Mouse (Mus musculus): ENCODE data around the gene Dchs1. TPM values are rescaled to one million over a fixed set of nuclear protein-coding genes. Genes with fewer than 3 reads are reported as not detected.
A peak's percentile ranks its signal among the peaks of the same experiment; 100 is the strongest.

Dchs1 gene
- polyA plus RNA-seq (2015; fragmentation: Nextera tagmentation; extraction: Ambion mirVana), result 5.6 and 6.1 TPM in 2 replicates

DNA sequence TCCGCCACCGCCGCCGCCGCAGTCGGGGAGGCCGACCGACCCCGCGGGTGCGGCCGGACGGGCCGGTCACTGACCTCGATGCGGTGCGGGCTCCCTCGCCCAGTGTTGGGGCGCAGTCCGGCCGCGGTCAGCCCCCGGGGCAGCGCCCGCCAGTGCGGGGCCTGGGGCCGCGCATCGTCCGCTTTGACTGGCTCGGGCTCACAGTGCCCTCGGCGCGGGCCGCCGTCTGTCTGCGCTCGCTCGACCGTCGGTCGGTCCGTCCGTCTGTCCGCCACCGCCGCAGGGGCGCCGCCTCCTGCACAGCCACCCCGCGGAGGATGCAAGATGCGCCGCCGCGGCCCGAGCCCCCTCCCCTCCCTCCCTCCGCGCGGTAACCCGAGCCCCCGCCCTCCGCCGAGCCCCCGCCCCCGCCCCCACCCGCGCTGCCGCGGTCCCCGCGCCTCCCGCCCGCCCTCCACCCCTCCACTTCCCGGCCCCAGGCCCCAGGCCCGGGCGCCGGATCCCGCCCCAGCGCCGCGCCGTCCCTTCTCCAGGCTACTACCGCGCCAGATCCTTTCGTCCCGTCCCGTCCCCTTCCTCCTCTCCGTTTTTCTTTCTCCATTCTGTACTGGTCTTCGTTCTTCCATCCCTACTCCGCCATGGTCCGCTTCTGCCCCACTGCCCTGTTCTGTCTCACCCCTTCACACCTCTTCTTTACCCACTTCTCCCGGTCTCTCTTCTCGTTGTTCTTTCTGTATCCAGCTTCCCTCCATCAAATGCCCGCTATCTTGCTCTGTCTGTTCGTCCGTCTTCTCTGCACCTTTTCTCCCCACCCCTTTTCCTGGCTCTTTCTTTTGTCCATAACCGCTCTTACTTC lies at the start of gene Dchs1:
Gene Dchs1, minus strand, starts transcription at position 370 of the 856 bp plus-strand sequence.
- Histone ChIP-seq H3K27ac (peak within 1 kb of the TSS; percentile 82), H3K27me3 (ENCODE audit: insufficient read depth, low read length) (no peaks in the 10 kb centered on the region), H3K4me2 (ENCODE audit: low read length) (peak within 1 kb of the TSS; percentile 72), H3K4me3 (replicated peaks; ENCODE audit: low read depth, low read length) (peak within 1 kb of the TSS; percentile 84), H3K9me3 (replicated peaks; ENCODE audit: low read length) (no peaks in the 10 kb centered on the region), H3K36me3 (ENCODE audit: insufficient read depth, low read length) (no peaks in the 10 kb centered on the region), H3K9ac (ENCODE audit: low read depth, low read length) (peak within 1 kb of the TSS; percentile 90), H3K4me1 (replicated peaks; ENCODE audit: insufficient read depth, low read length) (peaks cover 12% of the 10 kb centered on the region)
- ATAC-seq (replicated peaks; ENCODE audit: low FRiP score, low read depth) (peak; percentile 67), DNase-seq (ENCODE audit: low spot score) (peak; percentile 62)
- no peak for TF ChIP-seq CTCF (IDR thresholded peaks at IDR 0.05; ENCODE audit: low read depth)
- under 1% methylated on average over 45 of the region's 97 CpGs for WGBS

DNA sequence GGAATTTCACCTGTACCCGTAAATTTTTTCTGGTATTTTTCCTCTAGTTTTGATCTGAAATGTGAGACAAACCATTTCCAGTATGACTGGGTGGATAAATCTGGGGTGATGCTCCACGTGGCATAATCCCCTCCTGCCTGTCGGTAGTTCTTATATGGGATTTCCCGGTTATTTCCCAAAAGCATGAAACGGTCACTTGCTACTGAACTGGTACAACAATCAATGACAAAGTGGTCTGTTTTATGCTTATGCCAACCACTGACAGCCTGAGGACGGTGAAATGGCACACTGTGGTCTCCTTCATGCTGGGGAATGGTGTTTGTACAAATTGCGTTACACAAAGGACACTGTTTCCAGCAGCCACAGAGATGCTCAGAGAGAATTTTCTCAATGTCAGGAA lies 36.8 kb upstream of the Dchs1 start:
- H3K4me3 ChIP-seq (replicated peaks; ENCODE audit: low read depth, low read length), result no peak overlapping the region
- no peak overlapping the region for H3K9ac ChIP-seq (ENCODE audit: low read depth, low read length)
- ATAC-seq (replicated peaks; ENCODE audit: low FRiP score, low read depth) (no peak), DNase-seq (ENCODE audit: low spot score) (no peak)
- H3K27me3 ChIP-seq (ENCODE audit: insufficient read depth, low read length), result no peaks in the 10 kb centered on the region
- WGBS, result 79% methylated on average over 7 of the region's 7 CpGs
- no peak overlapping the region for H3K27ac ChIP-seq
- no peaks in the 10 kb centered on the region for H3K36me3 ChIP-seq (ENCODE audit: insufficient read depth, low read length)
- no peaks in the 10 kb centered on the region for H3K9me3 ChIP-seq (replicated peaks; ENCODE audit: low read length)
- TF ChIP-seq CTCF (IDR thresholded peaks at IDR 0.05; ENCODE audit: low read depth), result no peak
- no peaks in the 10 kb centered on the region for H3K4me1 ChIP-seq (replicated peaks; ENCODE audit: insufficient read depth, low read length)
- no peak overlapping the region for H3K4me2 ChIP-seq (ENCODE audit: low read length)

DNA sequence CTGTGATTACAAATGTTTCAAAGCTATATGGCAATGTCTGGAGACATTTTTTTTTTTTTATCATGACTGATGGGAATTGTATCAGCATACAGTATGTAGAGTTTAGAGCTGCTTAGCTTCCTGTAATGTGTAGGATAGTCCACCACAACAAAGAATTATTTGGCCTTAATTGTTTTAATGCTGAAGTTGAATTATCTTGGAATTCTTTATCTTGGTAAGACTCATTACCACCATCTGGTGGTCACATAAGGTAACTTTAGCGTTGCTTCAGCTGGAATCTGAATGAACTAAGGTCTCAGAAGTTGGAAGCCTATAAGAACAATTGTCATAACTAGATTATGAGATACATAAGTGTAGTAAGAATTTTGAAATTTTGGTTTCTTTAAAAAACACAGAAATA lies 31.0 kb upstream of the Dchs1 start:
- Histone ChIP-seq H3K27ac (no peak overlapping the region), H3K4me2 (ENCODE audit: low read length) (no peak overlapping the region), H3K27me3 (ENCODE audit: insufficient read depth, low read length) (no peaks in the 10 kb centered on the region), H3K9me3 (replicated peaks; ENCODE audit: low read length) (no peaks in the 10 kb centered on the region), H3K4me1 (replicated peaks; ENCODE audit: insufficient read depth, low read length) (no peaks in the 10 kb centered on the region), H3K36me3 (ENCODE audit: insufficient read depth, low read length) (no peaks in the 10 kb centered on the region), H3K9ac (ENCODE audit: low read depth, low read length) (no peak overlapping the region), H3K4me3 (replicated peaks; ENCODE audit: low read depth, low read length) (no peak overlapping the region)
- DNase-seq (ENCODE audit: low spot score), result peak; percentile 73
- 0% methylated on average over 1 of the region's 1 CpGs for WGBS
- no peak for ATAC-seq (replicated peaks; ENCODE audit: low FRiP score, low read depth)
- TF ChIP-seq CTCF (IDR thresholded peaks at IDR 0.05; ENCODE audit: low read depth), result peak; percentile 84

DNA sequence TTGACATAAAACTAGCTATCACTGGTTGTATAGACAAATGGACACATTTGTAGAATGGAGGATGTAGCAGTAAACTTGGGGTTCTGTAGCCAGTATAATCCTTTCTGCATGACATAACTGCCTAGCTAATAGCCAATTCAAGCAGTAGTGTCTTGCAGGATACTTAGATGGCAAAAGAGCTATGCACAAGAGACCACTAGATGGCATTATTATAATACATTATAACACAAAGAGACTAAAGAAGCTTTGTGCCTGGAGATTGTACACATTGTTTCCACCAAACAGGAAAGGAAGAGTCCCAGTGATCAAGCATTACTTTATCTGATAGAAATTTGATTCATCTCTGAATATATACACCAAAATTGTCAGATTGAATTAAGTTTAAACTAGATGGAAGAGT lies 29.3 kb upstream of the Dchs1 start:
- Histone ChIP-seq H3K36me3 (ENCODE audit: insufficient read depth, low read length) (no peaks in the 10 kb centered on the region), H3K4me2 (ENCODE audit: low read length) (no peak overlapping the region), H3K9ac (ENCODE audit: low read depth, low read length) (no peak overlapping the region), H3K27me3 (ENCODE audit: insufficient read depth, low read length) (no peaks in the 10 kb centered on the region), H3K27ac (no peak overlapping the region), H3K4me3 (replicated peaks; ENCODE audit: low read depth, low read length) (no peak overlapping the region), H3K4me1 (replicated peaks; ENCODE audit: insufficient read depth, low read length) (no peaks in the 10 kb centered on the region), H3K9me3 (replicated peaks; ENCODE audit: low read length) (no peaks in the 10 kb centered on the region)
- ATAC-seq (replicated peaks; ENCODE audit: low FRiP score, low read depth), result no peak
- peak; percentile 58 for TF ChIP-seq CTCF (IDR thresholded peaks at IDR 0.05; ENCODE audit: low read depth)
- peak; percentile 74 for DNase-seq (ENCODE audit: low spot score)

DNA sequence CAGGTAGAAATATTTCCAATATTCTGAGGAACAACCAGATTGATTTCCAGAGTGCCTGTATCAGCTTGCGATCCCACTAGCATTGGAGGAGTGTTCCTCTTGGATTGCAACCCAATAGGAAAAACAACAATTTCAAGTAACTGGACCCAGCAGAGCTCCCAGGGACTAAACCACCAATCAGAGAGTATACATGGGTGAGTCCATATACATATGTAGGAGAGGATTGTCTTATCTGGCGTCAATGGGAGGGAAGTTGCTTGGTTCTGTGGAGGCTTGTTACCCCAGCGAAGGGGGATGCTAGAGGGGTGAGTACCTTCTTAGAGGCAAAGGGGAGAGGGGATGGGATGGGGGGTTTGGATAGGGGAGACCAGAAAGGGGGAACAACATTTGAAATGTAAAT lies 25.9 kb upstream of the Dchs1 start:
- Histone ChIP-seq H3K27ac (no peak overlapping the region), H3K27me3 (ENCODE audit: insufficient read depth, low read length) (no peaks in the 10 kb centered on the region), H3K4me2 (ENCODE audit: low read length) (no peak overlapping the region), H3K36me3 (ENCODE audit: insufficient read depth, low read length) (peaks cover 8% of the 10 kb centered on the region; the same call in 1 of the 2 replicates), H3K4me3 (replicated peaks; ENCODE audit: low read depth, low read length) (no peak overlapping the region), H3K9ac (ENCODE audit: low read depth, low read length) (no peak overlapping the region), H3K9me3 (replicated peaks; ENCODE audit: low read length) (no peaks in the 10 kb centered on the region), H3K4me1 (replicated peaks; ENCODE audit: insufficient read depth, low read length) (peaks cover 10% of the 10 kb centered on the region; the same call in 1 of the 2 replicates)
- 86% methylated on average over 3 of the region's 3 CpGs for WGBS
- ATAC-seq (replicated peaks; ENCODE audit: low FRiP score, low read depth), result no peak
- no peak for TF ChIP-seq CTCF (IDR thresholded peaks at IDR 0.05; ENCODE audit: low read depth)
- DNase-seq (ENCODE audit: low spot score), result no peak

DNA sequence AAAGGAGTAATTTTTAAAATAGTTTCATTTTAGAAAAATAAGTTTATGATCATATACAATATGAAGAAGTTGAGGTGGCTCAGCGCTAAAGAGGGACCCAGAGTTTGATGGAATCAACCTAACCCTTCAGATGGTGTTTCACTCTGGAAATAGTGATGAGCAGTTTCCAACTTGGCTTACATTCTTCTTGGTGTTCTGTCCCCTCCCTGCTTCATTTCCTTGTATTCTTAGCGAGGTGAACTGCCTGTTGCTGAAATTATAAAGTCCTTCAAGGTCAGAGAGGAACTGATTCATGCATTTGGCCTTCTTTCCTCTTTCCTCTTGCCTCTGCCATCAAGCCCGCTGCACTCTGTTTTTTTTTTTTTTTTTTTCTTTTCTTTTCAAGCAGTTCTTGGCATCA lies 25.1 kb upstream of the Dchs1 start:
- Histone ChIP-seq H3K9ac (ENCODE audit: low read depth, low read length) (no peak overlapping the region), H3K4me2 (ENCODE audit: low read length) (no peak overlapping the region), H3K27me3 (ENCODE audit: insufficient read depth, low read length) (no peaks in the 10 kb centered on the region), H3K9me3 (replicated peaks; ENCODE audit: low read length) (no peaks in the 10 kb centered on the region), H3K27ac (no peak overlapping the region), H3K36me3 (ENCODE audit: insufficient read depth, low read length) (peaks cover 11% of the 10 kb centered on the region; the same call in 1 of the 2 replicates), H3K4me3 (replicated peaks; ENCODE audit: low read depth, low read length) (no peak overlapping the region), H3K4me1 (replicated peaks; ENCODE audit: insufficient read depth, low read length) (peaks cover 10% of the 10 kb centered on the region; the same call in 1 of the 2 replicates)
- no peak for DNase-seq (ENCODE audit: low spot score)
- no peak for TF ChIP-seq CTCF (IDR thresholded peaks at IDR 0.05; ENCODE audit: low read depth)
- ATAC-seq (replicated peaks; ENCODE audit: low FRiP score, low read depth), result no peak
- WGBS, result 61% methylated on average over 3 of the region's 3 CpGs
